Mouse (Mus musculus): Measurements from ENCODE around the gene Sos1. TPM values are rescaled to one million over a fixed set of nuclear protein-coding genes. Genes with fewer than 3 reads are reported as not detected.

Sos1 gene
- 10 to 100 TPM; 10.6 to 13.4 TPM for total RNA-seq (2021)

GRCm38 (mm10) chr17:80480031-80480854 is at the start of gene Sos1:
TSS of gene Sos1 (minus strand) at chr17:80480453.
- intact Hi-C loops (cut with DNase I), result loop anchor here (5.0 to 10.0 kb wide), 3 partner anchors 108 to 273 kb away; partner anchors contain the start of genes Gm10190, Map4k3, Srsf7 and Ttc39d
- peak; percentile 97 for DNase-seq

- no peak for DNase-seq
- intact Hi-C loops (cut with DNase I), result no loop called here
Observed at GRCm38 (mm10) chr17:80523231-80523630, 43.0 kb upstream of the Sos1 start.

DNA sequence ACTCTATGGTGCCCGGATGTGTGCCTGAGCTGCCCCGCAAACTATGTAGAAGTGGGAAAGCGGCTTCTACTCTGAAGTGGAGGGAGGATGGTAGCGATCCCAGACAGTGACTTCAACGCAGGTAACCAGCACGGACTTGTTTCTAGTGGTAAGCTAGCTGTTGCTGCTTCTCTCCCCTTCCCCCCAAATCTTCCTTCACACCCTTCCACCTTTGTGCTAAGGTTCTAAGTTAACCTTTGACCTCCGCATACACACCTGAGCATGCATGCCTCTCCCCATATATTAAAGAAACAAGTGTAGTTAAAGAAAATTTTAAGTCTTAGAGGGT is 41.9 kb upstream of the Sos1 start:
- DNase-seq, result no peak
- intact Hi-C loops (cut with DNase I), result no loop called here

DNA sequence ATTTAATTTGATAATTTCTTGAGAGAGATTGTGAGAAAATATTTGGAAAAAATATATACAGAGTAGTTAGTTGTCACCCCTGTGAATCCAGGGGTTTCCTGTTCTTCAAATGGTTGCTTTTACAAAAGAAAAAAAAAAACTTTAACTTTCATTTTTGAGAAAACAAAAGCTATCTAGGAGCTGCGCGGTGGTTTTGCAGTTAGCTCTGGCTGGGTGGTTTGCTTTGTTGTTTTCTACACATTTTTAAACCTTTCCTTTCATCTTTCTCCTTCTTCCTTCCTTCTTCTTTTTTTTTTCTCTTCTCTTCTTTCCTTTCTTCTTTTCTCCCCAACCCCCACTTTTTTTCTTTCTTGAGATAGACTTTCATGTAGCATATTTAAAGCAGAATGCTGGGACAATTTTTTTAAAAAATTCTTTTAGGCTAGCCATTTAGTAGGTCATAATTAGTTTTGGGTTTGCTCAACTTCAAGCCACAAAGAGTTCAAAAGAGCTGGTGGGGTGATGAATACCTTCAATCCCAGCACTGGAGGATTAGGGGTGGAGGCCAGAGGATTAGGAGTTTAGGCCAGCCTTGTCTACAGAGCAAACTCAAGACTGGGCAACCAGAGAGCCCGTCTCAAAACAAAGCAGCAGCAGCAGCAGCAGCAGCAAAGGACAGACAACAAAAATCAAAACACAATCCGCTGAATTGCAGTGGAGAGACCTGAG is 41.4 kb upstream of the Sos1 start:
- intact Hi-C loops (cut with DNase I), result no loop called here

GRCm38 (mm10) chr17:80520537-80520936 is 40.3 kb upstream of the Sos1 start:
- no peak for DNase-seq
- intact Hi-C loops (cut with DNase I), result no loop called here

More for the DNA sequence above, 41.4 kb upstream of the Sos1 start:
- no peak for DNase-seq

GRCm38 (mm10) chr17:80518811-80519210 is 38.6 kb upstream of the Sos1 start:
- intact Hi-C loops (cut with DNase I), result no loop called here
- DNase-seq, result no peak

GRCm38 (mm10) chr17:80517244-80517643 is 37.0 kb upstream of the Sos1 start:
- no peak for DNase-seq
- intact Hi-C loops (cut with DNase I), result no loop called here

DNA sequence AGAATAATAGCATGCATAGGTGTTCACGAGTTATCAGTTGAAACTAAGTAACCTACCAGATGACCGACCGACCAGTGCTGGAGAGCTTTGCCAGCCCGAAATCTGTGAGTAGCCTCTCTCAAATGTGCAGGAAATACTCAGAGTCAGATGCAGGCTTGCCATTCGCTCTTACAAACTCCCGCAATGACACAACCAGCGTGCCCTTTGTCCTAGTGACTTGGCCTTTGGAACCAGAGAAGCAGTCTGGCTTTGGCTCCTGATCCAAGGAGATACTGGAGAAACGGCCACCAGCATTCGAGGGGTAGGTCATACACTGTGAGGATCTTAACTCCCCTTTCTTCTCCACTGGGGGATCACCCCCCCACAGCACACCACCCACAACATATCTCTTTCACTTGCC is 35.7 kb upstream of the Sos1 start:
- intact Hi-C loops (cut with DNase I), result no loop called here
- no peak for DNase-seq

DNA sequence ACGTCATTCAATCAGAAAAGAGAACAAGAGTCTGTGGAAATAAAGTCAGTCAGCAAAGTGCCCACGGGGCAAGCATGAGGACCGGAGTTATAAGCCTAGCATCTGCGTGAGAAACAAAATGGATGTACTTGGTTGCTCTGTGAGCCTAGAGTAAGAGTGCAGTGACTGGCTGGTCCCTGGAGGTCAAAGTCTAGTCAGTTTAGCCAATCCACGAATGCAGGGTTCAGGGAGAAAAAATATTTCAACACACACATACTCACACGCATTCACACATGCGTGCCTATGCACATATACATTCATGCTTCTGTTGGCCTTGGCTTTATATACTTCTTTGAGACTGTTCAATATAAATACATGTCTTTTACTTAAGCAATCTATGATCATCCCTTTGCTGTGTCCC is 35.3 kb upstream of the Sos1 start:
- intact Hi-C loops (cut with DNase I), result no loop called here
- no peak for DNase-seq

DNA sequence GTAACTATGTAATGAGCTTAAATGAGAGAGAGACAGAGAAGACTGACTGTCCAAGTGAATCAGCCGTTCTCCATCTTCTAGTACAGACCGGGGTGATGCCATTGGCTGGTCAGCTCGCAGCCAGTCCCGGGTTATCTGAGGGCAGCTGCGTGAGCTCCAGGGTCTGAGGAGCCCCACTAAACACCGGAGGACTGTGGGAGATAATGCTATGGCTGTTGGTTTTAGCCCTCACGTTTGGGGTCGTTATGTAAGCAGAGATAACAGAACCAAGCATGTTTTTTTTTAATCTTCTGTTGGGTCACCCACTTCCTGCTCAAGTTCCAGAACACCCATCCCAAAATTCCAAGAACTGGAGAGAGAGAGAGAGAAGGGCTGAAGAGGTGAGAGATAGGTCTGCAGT is 33.5 kb upstream of the Sos1 start:
- intact Hi-C loops (cut with DNase I), result no loop called here
- DNase-seq, result no peak

GRCm38 (mm10) chr17:80510459-80510855 is 30.2 kb upstream of the Sos1 start:
- intact Hi-C loops (cut with DNase I), result no loop called here
- DNase-seq, result no peak

DNA sequence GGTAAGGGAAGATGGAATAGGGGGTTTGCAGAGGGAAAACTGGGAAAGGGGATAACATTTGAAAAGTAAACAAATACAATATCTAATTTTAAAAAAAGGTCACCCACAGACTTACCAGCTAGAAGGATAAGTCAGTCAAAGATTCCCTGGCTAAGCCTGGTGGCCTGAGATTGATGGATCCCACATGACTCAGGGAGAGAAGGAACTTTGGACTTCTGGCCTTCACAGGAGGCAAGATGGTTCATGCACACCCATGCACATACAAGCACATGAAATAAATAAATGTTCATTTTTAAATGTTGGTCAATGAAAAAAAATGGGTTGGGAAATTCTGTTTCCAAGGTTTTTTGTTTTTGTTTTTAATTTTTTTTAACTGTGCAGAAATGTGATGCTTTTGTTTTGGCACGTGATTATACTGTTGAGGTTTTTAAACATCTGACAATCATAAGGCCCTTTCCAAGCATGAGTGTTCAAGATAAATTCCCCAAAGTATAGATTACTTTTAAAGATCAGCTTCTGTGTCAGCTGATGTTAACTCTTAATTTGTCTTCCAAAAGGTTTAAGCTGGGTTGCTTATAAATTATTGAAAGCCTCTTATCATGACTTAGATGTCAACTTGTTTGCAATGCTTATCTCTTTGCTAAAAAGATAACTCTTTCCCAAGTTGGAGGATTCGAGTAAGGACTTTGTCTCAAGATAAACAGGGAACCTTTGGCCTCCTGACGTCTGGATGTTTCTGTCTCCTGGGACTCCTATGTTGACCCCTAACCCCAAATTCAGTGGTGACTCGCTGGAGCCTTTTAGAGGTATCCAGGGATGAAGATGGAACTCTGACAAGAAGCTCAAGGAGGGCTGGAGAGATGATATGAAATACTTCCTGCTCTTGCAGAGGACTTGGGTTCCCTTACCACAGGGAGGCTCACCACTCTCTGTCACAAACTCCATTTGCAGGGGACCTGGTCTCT is 29.5 kb upstream of the Sos1 start:
- intact Hi-C loops (cut with DNase I), result no loop called here
- DNase-seq, result no peak

DNA sequence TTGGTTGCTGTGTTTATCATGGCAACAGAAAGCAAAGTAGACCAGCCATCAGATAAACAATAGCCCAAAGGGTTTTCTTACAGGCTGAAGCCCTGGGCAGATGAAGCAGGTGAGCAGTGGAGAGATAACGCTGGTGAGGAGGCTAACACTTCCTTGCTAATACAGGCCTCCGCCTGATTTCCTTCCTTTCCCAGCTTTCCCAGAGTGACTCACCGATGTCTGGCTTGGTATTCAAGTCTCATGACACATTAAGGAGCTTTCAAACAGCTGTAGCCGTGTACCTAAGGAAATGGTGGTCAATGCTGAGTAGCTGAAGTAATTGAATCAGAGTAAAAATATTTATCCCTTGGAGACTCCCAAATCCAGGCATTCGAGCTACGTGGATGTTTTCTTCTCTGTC is 25.5 kb upstream of the Sos1 start:
- DNase-seq, result no peak
- intact Hi-C loops (cut with DNase I), result no loop called here

DNA sequence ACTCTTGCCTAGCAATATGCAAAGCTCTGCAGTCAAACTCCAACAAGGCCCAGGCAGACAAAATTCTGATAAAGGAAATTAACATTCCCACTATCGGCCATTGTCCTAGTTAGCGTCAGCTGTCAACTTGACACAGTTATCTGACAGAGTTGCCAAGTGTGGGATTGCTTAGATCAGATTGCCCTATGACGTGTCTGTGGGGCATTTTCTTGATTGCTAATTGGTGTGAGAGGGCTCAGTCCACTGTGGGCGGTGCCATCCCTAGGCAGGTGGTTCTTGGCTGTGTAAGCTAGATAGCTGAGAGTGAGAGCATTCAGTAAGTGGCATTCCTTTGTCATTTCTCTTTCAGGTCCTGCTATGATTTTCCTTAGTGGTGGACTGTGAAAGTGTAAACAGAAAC is 25.1 kb upstream of the Sos1 start:
- DNase-seq, result no peak
- intact Hi-C loops (cut with DNase I), result no loop called here

DNA sequence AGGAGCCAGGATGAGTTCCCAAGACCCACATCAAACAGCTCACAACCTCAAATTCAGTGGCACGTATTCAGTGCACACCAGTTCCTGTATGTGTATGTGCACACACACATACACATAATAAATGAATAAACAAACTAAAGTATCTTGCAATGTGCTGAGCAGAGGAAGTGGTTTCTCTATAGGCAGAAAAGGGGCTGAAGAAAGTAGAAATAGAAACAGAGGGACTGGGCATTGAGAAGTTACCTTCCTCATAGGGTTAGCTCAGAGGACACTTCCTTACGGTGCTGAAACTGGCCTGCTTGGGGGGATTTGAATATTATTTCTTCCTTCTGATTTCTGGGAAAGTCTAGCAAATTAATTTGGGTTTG is 21.5 kb upstream of the Sos1 start:
- intact Hi-C loops (cut with DNase I), result no loop called here
- DNase-seq, result no peak

GRCm38 (mm10) chr17:80501037-80501804 is 21.0 kb upstream of the Sos1 start:
- DNase-seq, result no peak
- intact Hi-C loops (cut with DNase I), result no loop called here

GRCm38 (mm10) chr17:80500025-80500424 is 19.8 kb upstream of the Sos1 start:
- DNase-seq, result no peak
- intact Hi-C loops (cut with DNase I), result no loop called here

GRCm38 (mm10) chr17:80498600-80499268 is 18.5 kb upstream of the Sos1 start:
- intact Hi-C loops (cut with DNase I), result no loop called here

DNA sequence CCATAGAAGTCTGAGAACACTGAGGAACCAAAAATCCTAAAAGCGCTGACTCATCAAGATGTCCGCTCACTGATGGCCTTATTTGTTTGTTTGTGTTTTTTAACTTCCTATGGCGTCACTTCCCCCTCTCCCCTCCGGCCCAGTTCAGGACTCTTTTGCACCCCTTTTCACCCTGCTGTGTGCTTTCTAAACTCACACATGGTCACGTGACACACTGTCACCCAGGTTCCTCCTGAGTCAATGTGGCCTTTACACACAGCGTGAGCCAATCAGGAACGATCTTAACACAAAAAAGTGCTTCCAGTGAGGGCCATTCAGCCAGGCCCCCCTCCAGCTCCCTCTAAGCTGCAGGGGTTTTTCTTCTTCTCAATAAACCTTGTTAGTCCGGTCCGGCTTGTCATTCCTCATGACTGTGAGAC is 16.9 kb upstream of the Sos1 start:
- DNase-seq, result no peak
- intact Hi-C loops (cut with DNase I), result no loop called here

More at GRCm38 (mm10) chr17:80498600-80499268, 18.5 kb upstream of the Sos1 start:
- no peak for DNase-seq
